Mouse (Mus musculus) MEL (cell line): ENCODE data around the gene Gpr19. TPM values are rescaled to one million over a fixed set of nuclear protein-coding genes. Genes with fewer than 3 reads are reported as not detected.

ENCODE experiments used
- DNase-seq: peaks from one replicate; pipeline ENCODE4 v3.0.0; 2011; ENCODE audit warnings: low read depth, low spot score
- H3K27ac ChIP-seq: 2 replicates; pipeline ENCODE4 v1.5.1; 2012; ENCODE audit warnings: low read depth, mild to moderate bottlenecking, control low read depth, low read length, moderate library complexity; ENCODE audit not compliant: control insufficient read depth
- H3K27me3 ChIP-seq, 2 experiments: fragments of 150-350 bp in 1 of 2; sonication (generic) in 1 of 2; 2 replicates each; pipeline ENCODE4 v1.6.1; 2012; ENCODE audit warnings: low read length in 2 of 2, mild to moderate bottlenecking in 2 of 2, improper control_type of control experiment in 1 of 2, moderate library complexity in 1 of 2; ENCODE audit not compliant: insufficient read depth in 2 of 2, control insufficient read depth in 1 of 2
- H3K36me3 ChIP-seq, 2 experiments: 2 replicates each; pipeline ENCODE4 v1.6.1; 2012 to 2014; ENCODE audit warnings: low read length in 2 of 2, improper control_type of control experiment in 1 of 2, inconsistent platforms in 1 of 2, mild to moderate bottlenecking in 1 of 2; ENCODE audit not compliant: insufficient read depth in 2 of 2, control insufficient read depth in 1 of 2
- H3K4me1 ChIP-seq, 2 experiments: fragments of 150-350 bp in 1 of 2; sonication (generic) in 1 of 2; 2 replicates each; pipeline ENCODE4 v1.6.1; 2012; ENCODE audit warnings: low read length in 2 of 2, improper control_type of control experiment in 1 of 2, mild to moderate bottlenecking in 1 of 2; ENCODE audit not compliant: insufficient read depth in 2 of 2, control insufficient read depth in 1 of 2
- H3K4me3 ChIP-seq, 2 experiments: fragments of 150-350 bp in 1 of 2; sonication (generic) in 1 of 2; 2 replicates each; pipeline ENCODE4 v1.5.1; 2012; ENCODE audit warnings: low read depth in 2 of 2, low read length in 2 of 2, mild to moderate bottlenecking in 2 of 2, moderate library complexity in 2 of 2, control low read depth in 1 of 2, improper control_type of control experiment in 1 of 2; ENCODE audit not compliant: control insufficient read depth in 1 of 2, insufficient read depth in 1 of 2
- H3K79me2 ChIP-seq: 2 replicates; pipeline ENCODE4 v1.6.1; 2012; ENCODE audit warnings: mild to moderate bottlenecking, low read length, moderate library complexity; ENCODE audit not compliant: control insufficient read depth, poor library complexity, insufficient read depth
- H3K9ac ChIP-seq: 2 replicates; pipeline ENCODE4 v1.6.1; 2012; ENCODE audit warnings: low read depth, mild to moderate bottlenecking, control low read depth, low read length, moderate library complexity; ENCODE audit not compliant: control insufficient read depth, poor library complexity, severe bottlenecking
- H3K9me3 ChIP-seq: fragments of 150-350 bp; sonication (generic); replicated peaks from 2 replicates; pipeline ENCODE4 v1.6.1; 2012; ENCODE audit warnings: mild to moderate bottlenecking, low read length, improper control_type of control experiment, moderate library complexity; ENCODE audit not compliant: insufficient read depth
- CHD1 ChIP-seq: IDR thresholded peaks from 2 replicates; pipeline ENCODE4 v1.6.1; 2012; ENCODE audit warnings: low read depth, mild to moderate bottlenecking, inconsistent platforms, low read length, improper control_type of control experiment
- CHD2 ChIP-seq: IDR thresholded peaks from 2 replicates; pipeline ENCODE4 v1.6.1; 2011; ENCODE audit warnings: low read length, improper control_type of control experiment
- E2F4 ChIP-seq: IDR thresholded peaks from 2 replicates; pipeline ENCODE4 v1.6.1; 2011; ENCODE audit warnings: low read depth, low read length, improper control_type of control experiment, borderline replicate concordance
- ETS1 ChIP-seq: IDR thresholded peaks from 2 replicates; pipeline ENCODE4 v1.6.1; 2012; ENCODE audit warnings: low read depth, mild to moderate bottlenecking, inconsistent platforms, low read length, improper control_type of control experiment, moderate library complexity
- HCFC1 ChIP-seq: IDR thresholded peaks from 2 replicates; pipeline ENCODE4 v1.6.1; 2012; ENCODE audit warnings: low read depth, mild to moderate bottlenecking, inconsistent platforms, low read length, improper control_type of control experiment, moderate library complexity
- KAT2A ChIP-seq: conservative IDR thresholded peaks from 2 replicates; pipeline ENCODE4 v1.6.1; 2012; ENCODE audit warnings: low read depth, low read length, improper control_type of control experiment, inconsistent platforms
- MYC ChIP-seq: IDR thresholded peaks from 2 replicates; pipeline ENCODE4 v1.6.1; 2011; ENCODE audit warnings: low read depth, mild to moderate bottlenecking, low read length, improper control_type of control experiment, moderate library complexity
- NELFE ChIP-seq: IDR thresholded peaks from 2 replicates; pipeline ENCODE4 v1.6.1; 2011; ENCODE audit warnings: low read depth, low read length, improper control_type of control experiment
- NRF1 ChIP-seq: IDR thresholded peaks from 2 replicates; pipeline ENCODE4 v1.6.1; 2014; ENCODE audit warnings: low read depth, mild to moderate bottlenecking, inconsistent platforms, low read length, improper control_type of control experiment, moderate library complexity; ENCODE audit not compliant: poor library complexity, insufficient read depth, severe bottlenecking
- POLR2AphosphoS2 ChIP-seq: IDR thresholded peaks from 2 replicates; pipeline ENCODE4 v1.6.1; 2011; ENCODE audit warnings: low read length, improper control_type of control experiment
- RAD21 ChIP-seq: IDR thresholded peaks from 2 replicates; pipeline ENCODE4 v1.6.1; 2011; ENCODE audit warnings: mild to moderate bottlenecking, low read depth, low read length, improper control_type of control experiment
- TCF12 ChIP-seq: IDR thresholded peaks from 2 replicates; pipeline ENCODE4 v1.6.1; 2014; ENCODE audit warnings: low read depth, mild to moderate bottlenecking, inconsistent platforms, low read length, improper control_type of control experiment, moderate library complexity
- USF1 ChIP-seq: IDR thresholded peaks from 2 replicates; pipeline ENCODE4 v1.6.1; 2014; ENCODE audit warnings: low read depth, mild to moderate bottlenecking, inconsistent platforms, low read length, improper control_type of control experiment, moderate library complexity
- USF2 ChIP-seq, 2 experiments: IDR thresholded peaks; 2 replicates each; pipeline ENCODE4 v1.6.1; 2011 to 2012; ENCODE audit warnings: improper control_type of control experiment in 2 of 2, low read length in 2 of 2, borderline replicate concordance in 1 of 2, inconsistent platforms in 1 of 2, low read depth in 1 of 2, mild to moderate bottlenecking in 1 of 2; ENCODE audit not compliant: insufficient read depth in 1 of 2
- ZKSCAN1 ChIP-seq: IDR thresholded peaks from 2 replicates; pipeline ENCODE4 v1.6.1; 2012; ENCODE audit warnings: low read depth, mild to moderate bottlenecking, inconsistent platforms, low read length, improper control_type of control experiment, moderate library complexity
- ZMIZ1 ChIP-seq: IDR thresholded peaks from 2 replicates; pipeline ENCODE4 v1.6.1; 2012; ENCODE audit warnings: low read depth, mild to moderate bottlenecking, inconsistent platforms, low read length, improper control_type of control experiment, moderate library complexity
- ZNF384 ChIP-seq: IDR thresholded peaks from 2 replicates; pipeline ENCODE4 v1.6.1; 2012; ENCODE audit warnings: low read depth, mild to moderate bottlenecking, inconsistent platforms, low read length, improper control_type of control experiment
- polyA plus RNA-seq, 2 experiments: library from polyadenylated mRNA; stranded (reverse) in 1 of 2; unstranded in 1 of 2; fragments of >175 nt in 1 of 2; fragments of >200 nt in 1 of 2; gene quantifications; 2 replicates each; pipeline versions ENCODE4 v1.2.1 to v1.2.4; 2012; ENCODE audit warnings: low replicate concordance in 2 of 2, low read depth in 1 of 2; ENCODE audit not compliant: insufficient read length in 2 of 2, insufficient read depth in 1 of 2, missing spikeins in 1 of 2
- total RNA-seq: library from RNA; depleted of rRNA; stranded (reverse); fragments of 300-350 nt; gene quantifications from 2 replicates; pipeline ENCODE4 v1.2.3, GENCODE M21; 2012

Gene Gpr19
- total and polyA plus RNA-seq, 3 experiments = 8.4 to 11.7 TPM; not detected in 1

DNA sequence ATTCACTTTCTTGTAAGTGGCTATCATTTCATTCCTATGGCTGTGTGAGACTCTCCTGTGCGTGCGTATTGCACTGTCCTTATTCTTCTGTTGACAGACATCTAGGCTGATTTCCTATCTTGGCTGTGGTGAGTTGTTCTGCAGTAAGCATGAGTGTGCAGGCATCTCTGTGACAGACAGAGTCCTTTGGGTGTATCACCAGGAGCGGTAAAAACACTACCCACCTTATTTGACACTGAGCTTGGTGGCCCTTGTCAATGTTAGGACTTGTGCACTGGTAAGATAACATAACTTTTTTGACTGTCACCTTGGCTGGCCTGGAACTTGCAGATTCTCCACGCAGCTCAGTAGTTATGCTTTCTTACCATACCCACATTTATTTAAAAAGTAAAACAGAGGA lies 27.5 kb downstream of the Gpr19 start:
- no peaks in the 10 kb centered on the region for H3K27me3 ChIP-seq
- no peak for DNase-seq
- no peak overlapping the region for H3K27ac ChIP-seq
- H3K4me3 ChIP-seq = no peak overlapping the region
- H3K79me2 ChIP-seq = no peaks in the 10 kb centered on the region
- no peak overlapping the region for H3K9ac ChIP-seq
- no peaks in the 10 kb centered on the region for H3K36me3 ChIP-seq
- TF ChIP-seq CHD2 = no peak
- no peak for TF ChIP-seq HCFC1
- no peak for TF ChIP-seq NELFE
- no peak for TF ChIP-seq TCF12
- TF ChIP-seq ZKSCAN1 = no peak
- TF ChIP-seq ETS1 = no peak
- no peak for TF ChIP-seq POLR2AphosphoS2
- no peak for TF ChIP-seq USF2 (IDR thresholded peaks at IDR 0.05; ENCODE audit: borderline replicate concordance in 1 of 2, insufficient read depth in 1 of 2, low read depth in 1 of 2, low read length in 2 of 2)
- H3K9me3 ChIP-seq = no peaks in the 10 kb centered on the region
- no peaks in the 10 kb centered on the region for H3K4me1 ChIP-seq

DNA sequence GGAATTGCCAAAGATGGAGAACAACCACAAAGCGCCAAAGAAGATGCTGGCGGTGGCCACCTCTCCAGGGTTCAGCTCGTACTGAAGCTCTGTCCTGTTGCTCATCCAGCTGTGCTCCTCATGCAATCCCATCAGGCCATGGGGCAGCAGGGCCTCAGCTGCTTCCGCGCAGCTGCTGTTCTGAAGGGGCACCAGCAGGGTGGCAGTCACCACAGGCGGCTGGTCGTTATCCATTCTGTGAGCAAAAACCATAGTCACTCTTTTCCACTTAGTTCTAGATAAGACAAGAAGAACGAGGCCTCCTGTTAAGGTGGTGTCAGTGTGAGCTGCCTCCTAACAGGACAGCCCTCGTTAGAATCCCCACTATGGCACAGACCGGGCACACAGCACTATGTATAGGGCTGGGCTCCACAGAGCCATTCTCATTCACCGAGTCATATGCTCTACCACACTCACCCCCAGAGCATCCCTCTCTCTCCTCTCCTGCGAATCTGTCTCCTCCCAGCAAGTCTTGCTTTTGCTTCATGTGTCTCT lies 28.1 kb downstream of the Gpr19 start:
- no peak overlapping the region for H3K9ac ChIP-seq
- no peaks in the 10 kb centered on the region for H3K4me1 ChIP-seq
- no peak overlapping the region for H3K27ac ChIP-seq
- no peak overlapping the region for H3K4me3 ChIP-seq
- no peaks in the 10 kb centered on the region for H3K9me3 ChIP-seq
- no peak for DNase-seq
- TF ChIP-seq CHD1 (no peak), ZMIZ1 (no peak), RAD21 (no peak), USF1 (no peak), ZKSCAN1 (no peak), NRF1 (no peak), ZNF384 (no peak), MYC (no peak), KAT2A (no peak), E2F4 (no peak)
- no peaks in the 10 kb centered on the region for H3K36me3 ChIP-seq
- no peaks in the 10 kb centered on the region for H3K79me2 ChIP-seq
- H3K27me3 ChIP-seq = no peaks in the 10 kb centered on the region
